Mouse (Mus musculus): Measurements from ENCODE around the gene Btbd9.

The Btbd9 gene

GRCm38 (mm10) chr17:30484446-30485066, 91.7 kb downstream of the Btbd9 start:
- no peak for DNase-seq (ENCODE audit: low read depth, low spot score)

GRCm38 (mm10) chr17:30481766-30482165, 94.5 kb downstream of the Btbd9 start:
- no peak for DNase-seq (ENCODE audit: low read depth, low spot score)

DNA sequence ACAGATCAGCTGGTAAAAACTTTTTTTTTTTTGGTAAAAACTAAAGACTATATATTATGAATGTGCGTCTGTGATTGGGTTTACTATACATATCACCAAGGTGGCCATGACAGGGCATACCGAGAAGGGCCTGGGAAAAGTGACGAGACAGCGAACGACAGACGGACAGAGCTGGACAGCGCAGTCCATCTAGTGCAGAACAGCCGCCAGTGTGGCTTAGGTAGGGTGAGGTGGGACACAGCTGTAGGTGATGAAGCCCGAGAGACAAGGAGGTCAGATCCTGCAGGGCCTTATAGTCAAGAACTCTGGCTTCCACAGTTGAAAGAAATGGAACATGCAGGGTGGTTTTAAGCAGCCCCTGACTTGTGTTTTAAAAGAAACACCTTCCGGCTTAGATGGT, 94.9 kb downstream of the Btbd9 start:
- no peak for DNase-seq (ENCODE audit: low read depth, low spot score)

- no peak for DNase-seq (ENCODE audit: low read depth, low spot score)
These were observed 95.9 kb downstream of the Btbd9 start for GRCm38 (mm10) chr17:30480381-30480780.

GRCm38 (mm10) chr17:30478181-30478580, 98.1 kb downstream of the Btbd9 start:
- DNase-seq (ENCODE audit: low read depth, low spot score) = no peak

DNA sequence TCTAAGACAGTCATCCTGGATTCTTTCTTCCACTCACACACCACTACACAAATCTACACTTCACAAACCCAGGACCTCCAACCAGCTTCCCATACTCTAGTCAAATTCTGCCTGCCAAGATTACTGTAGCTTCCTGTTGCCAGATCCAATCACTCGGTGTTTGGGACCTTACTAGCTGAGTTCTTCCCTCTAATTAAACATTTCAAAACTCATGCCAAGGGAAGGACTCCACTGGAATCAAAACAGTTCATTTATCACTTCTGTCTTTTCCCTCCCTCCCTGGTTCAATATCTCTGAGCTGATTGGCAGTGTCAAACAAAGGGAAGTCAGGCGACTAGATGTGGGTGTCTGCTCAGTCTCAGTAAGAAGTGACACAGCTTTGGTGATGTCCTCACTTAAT, 101.7 kb downstream of the Btbd9 start:
- no peak for DNase-seq (ENCODE audit: low read depth, low spot score)

GRCm38 (mm10) chr17:30472776-30473175, 103.5 kb downstream of the Btbd9 start:
- DNase-seq (ENCODE audit: low read depth, low spot score) = no peak

DNA sequence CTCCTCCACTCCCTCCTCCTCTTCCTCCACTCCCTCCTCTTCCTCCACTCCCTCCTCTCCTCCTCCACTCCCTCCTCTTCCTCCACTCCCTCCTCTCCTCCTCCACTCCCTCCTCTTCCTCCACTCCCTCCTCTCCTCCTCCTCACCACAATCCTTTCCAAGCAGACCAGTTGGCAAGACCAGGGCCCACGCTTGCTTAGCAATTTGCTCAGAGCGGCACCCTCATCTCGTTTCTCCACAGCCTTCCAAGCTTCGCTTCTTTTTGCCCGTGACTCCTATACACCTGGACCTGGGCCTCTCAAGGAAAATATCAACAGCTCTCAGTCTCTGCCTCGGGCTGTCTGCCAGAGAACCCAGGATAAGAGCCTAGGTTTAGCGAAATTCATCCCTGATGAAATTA, 104.8 kb downstream of the Btbd9 start:
- DNase-seq (ENCODE audit: low read depth, low spot score) = no peak

GRCm38 (mm10) chr17:30470790-30471189, 105.5 kb downstream of the Btbd9 start:
- DNase-seq (ENCODE audit: low read depth, low spot score) = no peak

DNA sequence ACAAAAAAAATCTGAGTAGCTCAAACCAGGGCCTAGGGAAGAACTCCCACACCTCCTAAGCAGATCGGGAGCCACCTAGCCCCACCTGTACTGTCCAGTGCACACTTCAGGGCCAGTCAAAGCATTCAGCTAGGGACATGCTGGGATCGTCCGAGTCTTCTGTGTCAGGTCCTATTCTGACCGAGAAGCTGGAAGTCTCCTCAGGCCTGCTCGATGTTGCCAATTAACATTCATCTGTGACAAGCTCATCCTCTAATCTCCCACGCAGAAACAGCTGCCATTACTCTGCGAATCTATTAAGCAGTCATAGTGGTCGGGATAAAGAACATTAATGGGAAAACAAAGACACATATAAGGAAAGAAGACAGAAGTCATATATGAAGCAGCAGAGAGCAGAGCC, 106.0 kb downstream of the Btbd9 start:
- no peak for DNase-seq (ENCODE audit: low read depth, low spot score)

GRCm38 (mm10) chr17:30469511-30470076, 106.7 kb downstream of the Btbd9 start:
- DNase-seq (ENCODE audit: low read depth, low spot score) = no peak

DNA sequence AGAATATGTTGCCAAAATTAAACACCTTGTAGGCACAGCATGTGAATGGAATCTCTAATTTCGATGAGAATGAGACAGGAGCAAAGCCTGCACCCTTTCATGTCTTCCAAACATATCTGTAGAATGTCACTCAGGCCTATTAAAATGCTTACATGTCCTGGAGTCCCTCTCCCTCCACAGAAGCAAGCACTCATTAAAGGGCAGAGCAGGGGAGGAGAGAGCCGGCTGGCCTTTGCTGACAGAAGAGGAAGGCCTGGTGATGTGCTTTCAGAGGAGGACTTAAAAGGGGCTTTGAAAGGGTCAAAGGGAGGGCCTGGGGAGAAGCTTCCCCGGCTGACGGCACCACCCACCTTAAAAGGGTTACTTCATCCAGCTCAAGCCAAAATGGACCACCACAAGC, 107.9 kb downstream of the Btbd9 start:
- no peak for DNase-seq (ENCODE audit: low read depth, low spot score)

GRCm38 (mm10) chr17:30467566-30468213, 108.6 kb downstream of the Btbd9 start:
- DNase-seq (ENCODE audit: low read depth, low spot score) = no peak

GRCm38 (mm10) chr17:30465060-30465762, 111.1 kb downstream of the Btbd9 start:
- DNase-seq (ENCODE audit: low read depth, low spot score) = peak; percentile 27

GRCm38 (mm10) chr17:30464240-30464745, 112.0 kb downstream of the Btbd9 start:
- peak; percentile 43 for DNase-seq (ENCODE audit: low read depth, low spot score)

DNA sequence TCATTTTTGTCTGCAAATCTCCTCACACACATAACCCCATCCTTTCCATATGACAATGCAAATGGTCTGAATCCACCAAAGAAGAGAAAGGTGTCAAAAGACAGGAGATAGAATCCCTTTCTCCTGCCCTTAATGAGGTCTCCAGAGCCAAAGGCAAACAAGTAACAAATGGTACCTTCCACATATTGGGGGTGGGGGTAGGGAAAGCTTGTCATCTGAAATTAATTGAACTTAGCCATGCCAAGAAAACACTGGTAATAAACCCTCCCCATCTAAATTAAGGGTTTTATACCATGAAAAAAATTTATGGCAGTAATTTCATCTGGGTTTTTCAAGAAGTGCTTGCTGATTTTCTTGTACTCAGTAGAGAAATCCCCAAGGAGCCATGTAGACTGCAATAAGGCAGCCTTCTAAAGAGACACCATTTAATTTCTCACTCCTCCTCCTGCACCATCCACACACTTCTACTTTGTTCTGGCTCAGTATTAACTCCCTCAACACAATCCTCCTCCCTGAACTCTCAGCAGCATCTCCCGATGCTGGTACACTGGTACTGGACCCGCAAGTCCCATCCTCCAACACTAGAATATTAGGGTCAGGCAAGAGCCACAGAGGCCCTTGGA, 115.5 kb downstream of the Btbd9 start:
- DNase-seq (ENCODE audit: low read depth, low spot score) = no peak

DNA sequence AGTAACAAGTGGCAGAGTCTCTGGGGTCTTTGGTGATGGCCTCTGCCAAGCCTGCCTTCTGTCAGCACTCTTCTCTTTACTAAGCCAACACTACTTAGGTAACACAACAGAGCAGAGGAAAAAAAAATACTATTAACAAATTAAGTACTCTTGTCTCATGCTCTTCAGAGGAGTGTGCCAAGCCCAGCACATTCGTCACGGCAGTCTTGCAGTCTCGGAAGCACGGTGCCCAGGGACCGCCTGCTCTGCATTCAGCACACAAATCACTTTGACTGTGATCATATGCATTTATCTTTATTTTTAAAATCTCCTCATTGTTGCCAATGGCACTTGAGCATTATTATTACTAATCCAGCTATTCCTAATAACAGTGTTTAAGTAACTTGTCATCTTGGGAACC, 116.6 kb downstream of the Btbd9 start:
- DNase-seq (ENCODE audit: low read depth, low spot score) = no peak

DNA sequence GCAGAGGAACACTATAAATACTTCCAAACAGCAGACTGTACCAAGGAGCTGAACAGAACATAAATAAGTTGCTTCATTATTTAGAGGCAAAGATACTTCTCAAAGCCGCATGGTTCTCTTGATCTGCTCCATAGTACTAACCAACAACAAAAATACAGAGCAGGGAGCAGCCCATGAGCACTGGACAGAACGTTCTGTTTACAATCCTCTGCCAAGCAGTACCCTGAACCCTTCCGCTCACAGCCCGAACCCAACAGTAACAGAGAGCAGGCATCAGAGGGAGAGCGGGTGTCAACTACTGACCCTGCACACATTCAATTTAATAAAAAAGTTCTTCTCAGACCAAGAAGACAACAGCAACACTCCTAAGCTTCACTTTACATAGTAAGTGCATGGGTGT, 117.4 kb downstream of the Btbd9 start:
- no peak for DNase-seq (ENCODE audit: low read depth, low spot score)

- DNase-seq (ENCODE audit: low read depth, low spot score) = no peak
These were observed 118.0 kb downstream of the Btbd9 start for GRCm38 (mm10) chr17:30458301-30458700.

DNA sequence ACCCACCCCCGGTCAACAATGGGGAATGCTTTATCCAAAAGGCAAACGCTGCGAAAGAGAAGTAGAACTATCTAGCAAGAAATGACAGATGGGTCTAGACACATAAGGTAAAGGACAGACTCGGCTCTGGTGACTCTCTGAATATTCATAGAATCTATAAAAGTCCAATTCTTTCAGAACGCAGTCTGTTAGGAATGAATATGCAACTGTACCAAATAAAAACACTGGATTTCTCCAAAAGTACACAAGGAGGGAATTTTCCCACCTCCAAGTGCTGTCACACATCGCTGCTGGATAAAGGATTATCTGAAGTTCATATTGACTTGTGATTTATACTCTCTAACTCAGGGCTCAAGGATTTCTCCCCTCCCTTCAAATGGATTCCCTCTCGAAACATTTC, 118.8 kb downstream of the Btbd9 start:
- DNase-seq (ENCODE audit: low read depth, low spot score) = no peak

GRCm38 (mm10) chr17:30456293-30456692, 120.0 kb downstream of the Btbd9 start:
- peak; percentile 32 for DNase-seq (ENCODE audit: low read depth, low spot score)

DNA sequence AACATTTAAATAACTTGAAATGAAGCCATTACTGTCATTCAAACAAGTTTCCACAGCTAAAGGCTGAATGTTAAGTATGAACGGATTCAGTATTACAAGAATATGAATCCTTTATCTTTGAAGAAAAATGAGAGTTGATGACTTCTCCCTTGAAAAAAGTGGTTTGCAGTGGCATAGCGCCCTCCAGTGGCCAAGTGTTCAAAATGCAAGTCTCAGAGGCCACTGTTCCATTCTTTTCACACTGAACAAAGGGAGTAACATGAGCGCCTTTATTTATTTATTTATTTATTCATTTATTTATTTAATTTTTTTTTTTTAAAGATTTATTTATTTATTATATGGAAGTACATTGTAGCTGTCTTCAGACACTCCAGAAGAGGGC, 121.4 kb downstream of the Btbd9 start:
- peak; percentile 70 for DNase-seq (ENCODE audit: low read depth, low spot score)
